Mouse (Mus musculus) liver, embryonic 13.5 days (tissue): ENCODE measurements around the gene Otof. TPM values are rescaled to one million over a fixed set of nuclear protein-coding genes. Genes with fewer than 3 reads are reported as not detected.

Source experiments
- ATAC-seq: fragments of 200-750 bp; cut with Nextera tagmentation; 2 replicates; pipeline ENCODE4 v1.8.0; 2017; ENCODE audit warnings: low read depth, mild to moderate bottlenecking, moderate number of reproducible peaks, moderate library complexity
- DNase-seq: peaks from one replicate; pipeline ENCODE4 v3.0.0; 2022
- H3K27ac ChIP-seq: fragments of 300-500 bp; sonication (generic); 2 replicates; pipeline ENCODE4 v1.5.1; 2015; ENCODE audit warnings: moderate library complexity, mild to moderate bottlenecking, inconsistent platforms
- H3K27me3 ChIP-seq: fragments of 300-500 bp; sonication (generic); 2 replicates; pipeline ENCODE4 v1.6.1; 2015; ENCODE audit warnings: mild to moderate bottlenecking, inconsistent platforms
- H3K36me3 ChIP-seq: fragments of 300-500 bp; sonication (generic); 2 replicates; pipeline ENCODE4 v1.6.1; 2015; ENCODE audit warnings: mild to moderate bottlenecking, inconsistent platforms
- H3K4me1 ChIP-seq: fragments of 300-500 bp; sonication (generic); replicated peaks from 2 replicates; pipeline ENCODE4 v1.6.1; 2015; ENCODE audit warnings: inconsistent platforms
- H3K4me2 ChIP-seq: fragments of 300-500 bp; sonication (generic); 2 replicates; pipeline ENCODE4 v1.6.1; 2015; ENCODE audit warnings: inconsistent platforms, mild to moderate bottlenecking, moderate library complexity
- H3K4me3 ChIP-seq: fragments of 300-500 bp; sonication (generic); replicated peaks from 2 replicates; pipeline ENCODE4 v1.5.1; 2015; ENCODE audit warnings: mild to moderate bottlenecking, inconsistent platforms
- H3K9ac ChIP-seq: fragments of 300-500 bp; sonication (generic); 2 replicates; pipeline ENCODE4 v1.6.1; 2015; ENCODE audit warnings: mild to moderate bottlenecking, inconsistent platforms
- H3K9me3 ChIP-seq: fragments of 300-500 bp; sonication (generic); replicated peaks from 2 replicates; pipeline ENCODE4 v1.6.1; 2016; ENCODE audit warnings: inconsistent platforms
- WGBS: fragments of 180-500 bp; shearing (Covaris S2); methylation state at CpG from one replicate; pipeline ENCODE4 v1.1.7; 2015; ENCODE audit not compliant: insufficient replicate concordance; 5-methylcytosine and 5-hydroxymethylcytosine counted together
- polyA plus RNA-seq: library from polyadenylated mRNA; unstranded; fragments of >200 nt; fragmentation: Nextera tagmentation; extraction: Ambion mirVana; gene quantifications from 2 replicates; pipeline ENCODE4 v1.2.1, GENCODE M21; 2015

Gene Otof
- polyA plus RNA-seq, 1 experiment from 2014 or later, result 0.02 TPM

GRCm38 (mm10) chr5:30423572-30424244 is 38.0 kb downstream of the Otof start:
- Histone ChIP-seq H3K9me3 (no peaks in the 10 kb centered on the region), H3K27me3 (no peaks in the 10 kb centered on the region; the same call in 1 of the 2 replicates), H3K4me3 (no peak overlapping the region), H3K27ac (no peak overlapping the region), H3K4me1 (no peaks in the 10 kb centered on the region), H3K4me2 (no peak overlapping the region), H3K9ac (no peak overlapping the region), H3K36me3 (no peaks in the 10 kb centered on the region)
- ATAC-seq (no peak), DNase-seq (no peak)
- 24% methylated on average over 8 of the region's 8 CpGs for WGBS

- H3K9me3 ChIP-seq, result no peaks in the 10 kb centered on the region
- no peak for DNase-seq
- H3K4me3 ChIP-seq, result no peak overlapping the region
- no peak overlapping the region for H3K4me2 ChIP-seq
- H3K9ac ChIP-seq, result no peak overlapping the region
- no peaks in the 10 kb centered on the region for H3K36me3 ChIP-seq
- no peaks in the 10 kb centered on the region for H3K4me1 ChIP-seq
- WGBS, result 60% methylated on average over 4 of the region's 4 CpGs
- H3K27ac ChIP-seq, result no peak overlapping the region
- no peak for ATAC-seq
- no peaks in the 10 kb centered on the region; the same call in 1 of the 2 replicates for H3K27me3 ChIP-seq
Measured at GRCm38 (mm10) chr5:30423121-30423520, 38.6 kb downstream of the Otof start.

- no peaks in the 10 kb centered on the region for H3K4me1 ChIP-seq
- 43% methylated on average over 5 of the region's 5 CpGs for WGBS
- no peaks in the 10 kb centered on the region; the same call in 1 of the 2 replicates for H3K27me3 ChIP-seq
- ATAC-seq (no peak), DNase-seq (no peak)
- H3K4me3 ChIP-seq, result no peak overlapping the region
- no peak overlapping the region for H3K4me2 ChIP-seq
- no peak overlapping the region for H3K9ac ChIP-seq
- H3K9me3 ChIP-seq, result no peaks in the 10 kb centered on the region
- no peaks in the 10 kb centered on the region for H3K36me3 ChIP-seq
- no peak overlapping the region for H3K27ac ChIP-seq
Measured at GRCm38 (mm10) chr5:30416665-30417064, 45.1 kb downstream of the Otof start.

GRCm38 (mm10) chr5:30415876-30416275 is 45.9 kb downstream of the Otof start:
- no peaks in the 10 kb centered on the region for H3K9me3 ChIP-seq
- ATAC-seq, result no peak
- 45% methylated on average over 4 of the region's 4 CpGs for WGBS
- no peak overlapping the region for H3K4me2 ChIP-seq
- H3K27me3 ChIP-seq, result no peaks in the 10 kb centered on the region; the same call in 1 of the 2 replicates
- no peaks in the 10 kb centered on the region for H3K36me3 ChIP-seq
- no peak overlapping the region for H3K27ac ChIP-seq
- no peak overlapping the region for H3K9ac ChIP-seq
- H3K4me3 ChIP-seq, result no peak overlapping the region
- no peak for DNase-seq
- H3K4me1 ChIP-seq, result no peaks in the 10 kb centered on the region

GRCm38 (mm10) chr5:30415381-30415780 is 46.4 kb downstream of the Otof start:
- Histone ChIP-seq H3K9me3 (no peaks in the 10 kb centered on the region), H3K36me3 (no peaks in the 10 kb centered on the region), H3K27me3 (no peaks in the 10 kb centered on the region), H3K4me3 (no peak overlapping the region), H3K4me2 (no peak overlapping the region), H3K9ac (no peak overlapping the region), H3K27ac (no peak overlapping the region), H3K4me1 (no peaks in the 10 kb centered on the region)
- no peak for DNase-seq
- 39% methylated on average over 2 of the region's 2 CpGs for WGBS
- ATAC-seq, result no peak

- WGBS, result 68% methylated on average over 10 of the region's 10 CpGs
- no peaks in the 10 kb centered on the region for H3K36me3 ChIP-seq
- ATAC-seq (no peak), DNase-seq (no peak)
- no peak overlapping the region for H3K4me3 ChIP-seq
- H3K9ac ChIP-seq, result no peak overlapping the region
- H3K4me1 ChIP-seq, result no peaks in the 10 kb centered on the region
- H3K27me3 ChIP-seq, result peaks cover 7% of the 10 kb centered on the region
- H3K4me2 ChIP-seq, result no peak overlapping the region
- H3K27ac ChIP-seq, result no peak overlapping the region
- H3K9me3 ChIP-seq, result no peaks in the 10 kb centered on the region
Measured at GRCm38 (mm10) chr5:30411524-30411923, 50.2 kb downstream of the Otof start.

GRCm38 (mm10) chr5:30406876-30407275 is 54.9 kb downstream of the Otof start:
- ATAC-seq (no peak), DNase-seq (no peak)
- H3K27ac ChIP-seq, result no peak overlapping the region
- no peaks in the 10 kb centered on the region for H3K9me3 ChIP-seq
- no peak overlapping the region for H3K9ac ChIP-seq
- H3K27me3 ChIP-seq, result peaks cover 7% of the 10 kb centered on the region
- H3K36me3 ChIP-seq, result no peaks in the 10 kb centered on the region
- no peak overlapping the region for H3K4me2 ChIP-seq
- H3K4me3 ChIP-seq, result no peak overlapping the region
- 25% methylated on average over 9 of the region's 9 CpGs for WGBS
- H3K4me1 ChIP-seq, result no peaks in the 10 kb centered on the region

- Histone ChIP-seq H3K9me3 (no peaks in the 10 kb centered on the region), H3K27ac (no peak overlapping the region), H3K4me3 (no peak overlapping the region), H3K4me1 (no peaks in the 10 kb centered on the region), H3K9ac (no peak overlapping the region), H3K36me3 (no peaks in the 10 kb centered on the region), H3K27me3 (no peaks in the 10 kb centered on the region), H3K4me2 (no peak overlapping the region)
- 48% methylated on average over 8 of the region's 8 CpGs for WGBS
- no peak for DNase-seq
- no peak for ATAC-seq
Measured at GRCm38 (mm10) chr5:30401165-30401564, 60.6 kb downstream of the Otof start.

GRCm38 (mm10) chr5:30400521-30400920 is 61.2 kb downstream of the Otof start:
- WGBS, result 54% methylated on average over 5 of the region's 5 CpGs
- Histone ChIP-seq H3K36me3 (no peaks in the 10 kb centered on the region), H3K4me2 (no peak overlapping the region), H3K4me3 (no peak overlapping the region), H3K4me1 (no peaks in the 10 kb centered on the region), H3K27me3 (no peaks in the 10 kb centered on the region), H3K9me3 (no peaks in the 10 kb centered on the region), H3K9ac (no peak overlapping the region), H3K27ac (no peak overlapping the region)
- DNase-seq (no peak), ATAC-seq (no peak)

- Histone ChIP-seq H3K9ac (no peak overlapping the region), H3K4me3 (no peak overlapping the region), H3K9me3 (no peaks in the 10 kb centered on the region), H3K27ac (no peak overlapping the region), H3K4me1 (no peaks in the 10 kb centered on the region), H3K27me3 (no peaks in the 10 kb centered on the region), H3K36me3 (no peaks in the 10 kb centered on the region), H3K4me2 (no peak overlapping the region)
- DNase-seq (no peak), ATAC-seq (no peak)
- WGBS, result 22% methylated on average over 7 of the region's 7 CpGs
Measured at GRCm38 (mm10) chr5:30391473-30391872, 70.3 kb downstream of the Otof start.

GRCm38 (mm10) chr5:30389836-30390235 is 71.9 kb downstream of the Otof start:
- no peak overlapping the region for H3K4me3 ChIP-seq
- H3K27ac ChIP-seq, result no peak overlapping the region
- no peaks in the 10 kb centered on the region for H3K27me3 ChIP-seq
- H3K9me3 ChIP-seq, result no peaks in the 10 kb centered on the region
- no peaks in the 10 kb centered on the region for H3K4me1 ChIP-seq
- H3K4me2 ChIP-seq, result no peak overlapping the region
- ATAC-seq (no peak), DNase-seq (no peak)
- H3K9ac ChIP-seq, result no peak overlapping the region
- WGBS, result 63% methylated on average over 5 of the region's 5 CpGs
- no peaks in the 10 kb centered on the region for H3K36me3 ChIP-seq

GRCm38 (mm10) chr5:30387726-30388125 is 74.0 kb downstream of the Otof start:
- Histone ChIP-seq H3K9ac (no peak overlapping the region), H3K27me3 (no peaks in the 10 kb centered on the region), H3K4me1 (no peaks in the 10 kb centered on the region), H3K9me3 (no peaks in the 10 kb centered on the region), H3K4me2 (no peak overlapping the region), H3K27ac (no peak overlapping the region), H3K36me3 (no peaks in the 10 kb centered on the region), H3K4me3 (no peak overlapping the region)
- 63% methylated on average over 6 of the region's 6 CpGs for WGBS
- ATAC-seq (no peak), DNase-seq (no peak)
